Mouse (Mus musculus): ENCODE results near the gene Unc13d.
"Not testable (repeated sequence)": the region's sequence is repeated elsewhere in the genome, so short reads cannot be mapped to it uniquely, and the experiment has no call there.

The Unc13d gene

GRCm38 (mm10) chr11:116043286-116043685 lies 34.5 kb downstream of the Unc13d start:
- no peak for DNase-seq (ENCODE audit: low read depth, low spot score)

- DNase-seq (ENCODE audit: low read depth, low spot score), result no peak
Observed at GRCm38 (mm10) chr11:116042372-116043138, 35.2 kb downstream of the Unc13d start.

- no peak for DNase-seq (ENCODE audit: low read depth, low spot score)
Observed at GRCm38 (mm10) chr11:116041833-116042232, 35.9 kb downstream of the Unc13d start.

- DNase-seq (ENCODE audit: low read depth, low spot score), result no peak
Observed at GRCm38 (mm10) chr11:116040593-116040992, 37.2 kb downstream of the Unc13d start.

GRCm38 (mm10) chr11:116037826-116038225 lies 39.9 kb downstream of the Unc13d start:
- DNase-seq (ENCODE audit: low read depth, low spot score), result no peak

GRCm38 (mm10) chr11:116036671-116037070 lies 41.1 kb downstream of the Unc13d start:
- DNase-seq (ENCODE audit: low read depth, low spot score), result no peak

GRCm38 (mm10) chr11:116034584-116034983 lies 43.2 kb downstream of the Unc13d start:
- DNase-seq (ENCODE audit: low read depth, low spot score), result no peak

GRCm38 (mm10) chr11:116030898-116031845 lies 46.6 kb downstream of the Unc13d start:
- DNase-seq (ENCODE audit: low read depth, low spot score), result no peak

GRCm38 (mm10) chr11:116030088-116030897 lies 47.5 kb downstream of the Unc13d start, which contains the start of gene Unk:
Gene Unk, plus strand, starts transcription at chr11:116030322.
- DNase-seq (ENCODE audit: low read depth, low spot score), result peak; percentile 98

- no peak for DNase-seq (ENCODE audit: low read depth, low spot score)
Observed at GRCm38 (mm10) chr11:116029086-116029865, 48.5 kb downstream of the Unc13d start.

- no peak for DNase-seq (ENCODE audit: low read depth, low spot score)
Observed at GRCm38 (mm10) chr11:116028177-116028865, 49.4 kb downstream of the Unc13d start.

- no peak for DNase-seq (ENCODE audit: low read depth, low spot score)
Observed at GRCm38 (mm10) chr11:116027756-116028155, 50.0 kb downstream of the Unc13d start, which contains the start of gene H3f3b. Gene H3f3b, minus strand, starts transcription at chr11:116027962.

GRCm38 (mm10) chr11:116025056-116025845 lies 52.5 kb downstream of the Unc13d start:
- DNase-seq (ENCODE audit: low read depth, low spot score), result no peak

GRCm38 (mm10) chr11:116024356-116024808 lies 53.4 kb downstream of the Unc13d start:
- DNase-seq (ENCODE audit: low read depth, low spot score), result peak; percentile 99

- no peak for DNase-seq (ENCODE audit: low read depth, low spot score)
Observed at GRCm38 (mm10) chr11:116023771-116024355, 53.9 kb downstream of the Unc13d start.

- DNase-seq (ENCODE audit: low read depth, low spot score), result not testable (repeated sequence)
Observed at GRCm38 (mm10) chr11:116023074-116023770, 54.5 kb downstream of the Unc13d start.

- no peak for DNase-seq (ENCODE audit: low read depth, low spot score)
Observed at GRCm38 (mm10) chr11:116022256-116022780, 55.4 kb downstream of the Unc13d start.

Measured in brain, embryonic 18.5 days (tissue).